Mouse (Mus musculus) B cell, adult 2 months (primary cell): Measurements from ENCODE around the gene Slc33a1.

ENCODE experiments used
- DNase-seq, 2 experiments: peaks; one replicate each; pipeline ENCODE4 v3.0.0; 2022

Gene Slc33a1

GRCm38 (mm10) chr3:63896303-63896702 is 68.3 kb downstream of the Slc33a1 start:
- DNase-seq = no peak

GRCm38 (mm10) chr3:63895786-63896185 is 68.8 kb downstream of the Slc33a1 start:
- no peak for DNase-seq

GRCm38 (mm10) chr3:63893677-63894076 is 70.9 kb downstream of the Slc33a1 start:
- DNase-seq = no peak

GRCm38 (mm10) chr3:63892154-63892553 is 72.4 kb downstream of the Slc33a1 start:
- DNase-seq = no peak
